Mouse (Mus musculus): ENCODE data around the gene Ankrd23. TPM values are rescaled to one million over a fixed set of nuclear protein-coding genes. Genes with fewer than 3 reads are reported as not detected.
A peak's percentile ranks its signal among the peaks of the same experiment; 100 is the strongest.

Ankrd23 gene
- polyA plus RNA-seq, 1 experiment from 2014 or later = 17.9 TPM

DNA sequence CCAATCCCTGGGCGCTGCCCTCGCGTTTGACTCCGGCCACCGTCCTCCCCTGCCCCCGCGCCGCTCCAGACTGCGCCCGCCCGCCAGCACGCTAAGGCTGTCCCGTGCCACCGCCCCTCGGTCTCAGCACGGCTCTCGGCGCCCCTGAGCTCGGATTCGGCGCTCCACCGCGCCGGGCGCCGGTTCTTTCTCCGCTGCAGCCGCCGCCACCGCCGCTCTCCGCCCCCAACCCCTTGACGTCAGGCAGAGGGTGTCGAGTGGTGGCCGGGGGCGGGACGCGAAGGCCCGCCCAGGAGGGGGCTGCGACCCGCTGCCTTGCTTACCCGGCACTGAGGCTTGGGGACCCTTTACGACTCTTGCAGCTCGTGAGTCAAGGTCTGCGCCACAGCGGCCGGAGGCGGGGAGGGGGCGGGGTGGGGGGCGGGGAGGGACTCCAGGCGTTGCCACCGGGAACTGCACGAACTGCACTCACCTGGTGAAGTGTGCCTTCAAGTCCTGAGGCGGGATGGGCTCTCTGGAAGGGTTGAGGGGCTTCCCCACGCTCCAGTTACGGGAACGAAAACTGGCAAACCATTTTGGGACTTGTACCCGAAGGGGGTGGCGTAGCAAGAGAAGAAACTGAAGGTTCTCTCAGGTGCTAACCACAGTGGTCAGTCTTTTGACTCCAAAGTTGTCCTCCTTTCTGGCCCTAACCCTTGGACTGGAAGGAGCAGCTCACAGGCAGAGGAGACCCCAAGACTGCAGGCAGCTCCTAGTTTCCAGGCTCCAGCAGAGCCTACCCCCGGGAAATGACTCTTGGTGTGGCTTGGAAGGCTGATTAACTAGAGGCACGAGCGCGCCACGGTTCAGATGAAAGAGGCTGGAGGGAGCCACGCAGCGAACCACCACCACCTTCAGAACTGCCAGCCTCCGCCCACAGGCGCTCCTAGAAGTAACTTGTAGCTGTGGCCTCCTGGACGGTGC lies 21.6 kb upstream of the Ankrd23 start, which contains the start of gene Sema4c:
Gene Sema4c, minus strand, starts transcription at position 319 of the 963 bp plus-strand sequence.
- Histone ChIP-seq H3K9ac (ENCODE audit: low read length) (peak within 1 kb of the TSS; percentile 93), H3K27ac (ENCODE audit: low read length) (peak within 1 kb of the TSS; percentile 100), H3K4me2 (ENCODE audit: low read depth, low read length) (peak within 1 kb of the TSS; percentile 93), H3K36me3 (ENCODE audit: control insufficient read depth, insufficient read depth, low read length) (peaks cover 10% of the 10 kb centered on the region), H3K9me3 (ENCODE audit: control insufficient read depth, low read length) (no peaks in the 10 kb centered on the region), H3K4me1 (replicated peaks; ENCODE audit: control insufficient read depth, insufficient read depth, low read length) (peaks cover 29% of the 10 kb centered on the region), H3K4me3 (ENCODE audit: low read length) (peak within 1 kb of the TSS; percentile 86), H3K27me3 (ENCODE audit: control insufficient read depth, insufficient read depth, low read depth, low read length) (no peaks in the 10 kb centered on the region)
- under 1% methylated on average over 68 of the region's 69 CpGs for WGBS
- ATAC-seq (ENCODE audit: low read depth) = peak; percentile 67

DNA sequence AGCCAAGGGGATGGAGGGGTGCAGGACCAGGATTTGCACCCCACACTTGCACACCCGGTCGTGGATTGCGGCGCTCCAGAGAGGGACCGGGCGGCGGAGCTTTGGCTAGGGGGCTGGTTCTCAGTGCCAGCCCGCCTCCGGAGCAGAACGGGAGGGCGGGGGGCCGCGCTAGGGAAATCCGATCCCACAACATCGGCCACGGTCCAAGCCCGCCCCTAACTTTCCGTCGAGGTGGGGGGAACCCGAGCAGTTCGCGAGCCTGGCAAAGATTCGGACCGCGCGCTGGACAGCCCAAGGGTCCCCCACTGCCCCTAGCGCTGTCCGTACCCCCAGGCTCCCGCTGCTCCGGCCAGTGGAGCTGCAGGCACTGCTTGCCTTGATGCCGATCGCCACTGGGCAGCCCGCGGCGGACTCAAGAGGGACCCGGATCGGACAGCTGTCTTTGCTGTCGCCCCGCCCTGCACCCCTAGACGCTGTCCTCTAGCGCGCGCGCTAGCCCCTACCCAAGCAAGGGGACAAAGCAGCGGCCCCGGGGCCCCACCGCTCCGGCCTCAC lies 20.9 kb upstream of the Ankrd23 start:
- whole genome bisulfite sequencing = under 1% methylated on average over 48 of the region's 48 CpGs
- Histone ChIP-seq H3K4me1 (replicated peaks; ENCODE audit: control insufficient read depth, insufficient read depth, low read length) (peaks cover 29% of the 10 kb centered on the region), H3K27ac (ENCODE audit: low read length) (peak overlapping the region; percentile 100)

DNA sequence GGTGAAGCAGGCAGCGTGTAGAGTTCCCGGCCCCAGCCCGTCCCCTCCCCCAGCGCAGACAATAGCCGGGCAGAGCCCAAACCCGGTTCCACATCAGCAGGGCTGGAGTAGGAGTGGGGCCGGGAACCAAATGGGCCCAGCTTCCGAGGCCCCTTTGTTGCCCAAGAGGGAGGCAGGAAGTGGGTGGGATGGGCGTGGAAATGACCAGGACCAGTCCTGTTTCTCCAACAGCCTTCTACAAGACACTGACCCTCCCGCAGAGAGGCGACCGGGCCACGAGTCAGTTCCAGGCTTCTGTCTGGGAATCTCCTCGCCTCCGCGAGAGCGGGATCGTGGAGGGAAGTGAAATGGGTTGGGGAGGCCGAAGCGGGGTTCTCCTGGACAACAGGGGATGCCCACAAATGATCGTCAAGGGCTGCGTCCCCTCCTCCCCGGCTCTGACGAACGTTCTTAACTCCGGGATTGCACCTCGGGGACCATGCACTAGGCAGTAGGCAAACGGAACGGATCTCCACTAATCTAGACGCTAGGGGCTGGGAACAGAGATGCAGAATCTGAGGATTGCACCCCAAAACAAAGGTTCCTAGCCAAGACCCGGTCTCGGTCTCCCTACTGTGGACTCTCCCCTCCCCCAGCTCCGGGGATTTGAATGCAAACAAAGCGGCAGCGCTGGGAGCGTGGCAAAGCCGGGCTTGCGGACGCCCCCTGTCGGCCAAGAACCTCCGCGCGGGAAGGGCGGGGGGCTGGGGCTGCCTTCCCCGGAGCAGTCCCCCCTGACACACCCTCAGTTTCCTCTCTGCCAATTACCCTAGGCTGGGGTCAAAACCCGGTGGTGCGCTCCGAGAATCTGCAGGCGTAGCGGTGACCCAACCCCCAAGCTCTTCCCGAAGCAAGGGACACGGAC lies 20.1 kb upstream of the Ankrd23 start:
- Histone ChIP-seq H3K27me3 (ENCODE audit: control insufficient read depth, insufficient read depth, low read depth, low read length) (no peaks in the 10 kb centered on the region), H3K27ac (ENCODE audit: low read length) (peak overlapping the region; percentile 100), H3K9ac (ENCODE audit: low read length) (peak overlapping the region; percentile 93), H3K4me1 (replicated peaks; ENCODE audit: control insufficient read depth, insufficient read depth, low read length) (peaks cover 29% of the 10 kb centered on the region), H3K4me3 (ENCODE audit: low read length) (peak overlapping the region; percentile 86), H3K36me3 (ENCODE audit: control insufficient read depth, insufficient read depth, low read length) (peaks cover 25% of the 10 kb centered on the region), H3K9me3 (ENCODE audit: control insufficient read depth, low read length) (no peaks in the 10 kb centered on the region), H3K4me2 (ENCODE audit: low read depth, low read length) (peak overlapping the region; percentile 93)
- under 1% methylated on average over 52 of the region's 52 CpGs for WGBS
- ATAC-seq (ENCODE audit: low read depth) = peak; percentile 79

More for the DNA sequence above, 20.9 kb upstream of the Ankrd23 start:
- peak overlapping the region; percentile 93 for H3K4me2 ChIP-seq (ENCODE audit: low read depth, low read length)
- peak; percentile 84 for ATAC-seq (ENCODE audit: low read depth)
- H3K36me3 ChIP-seq (ENCODE audit: control insufficient read depth, insufficient read depth, low read length) = peaks cover 18% of the 10 kb centered on the region
- H3K4me3 ChIP-seq (ENCODE audit: low read length) = peak overlapping the region; percentile 86
- H3K9me3 ChIP-seq (ENCODE audit: control insufficient read depth, low read length) = no peaks in the 10 kb centered on the region
- H3K9ac ChIP-seq (ENCODE audit: low read length) = peak overlapping the region; percentile 93
- H3K27me3 ChIP-seq (ENCODE audit: control insufficient read depth, insufficient read depth, low read depth, low read length) = no peaks in the 10 kb centered on the region

DNA sequence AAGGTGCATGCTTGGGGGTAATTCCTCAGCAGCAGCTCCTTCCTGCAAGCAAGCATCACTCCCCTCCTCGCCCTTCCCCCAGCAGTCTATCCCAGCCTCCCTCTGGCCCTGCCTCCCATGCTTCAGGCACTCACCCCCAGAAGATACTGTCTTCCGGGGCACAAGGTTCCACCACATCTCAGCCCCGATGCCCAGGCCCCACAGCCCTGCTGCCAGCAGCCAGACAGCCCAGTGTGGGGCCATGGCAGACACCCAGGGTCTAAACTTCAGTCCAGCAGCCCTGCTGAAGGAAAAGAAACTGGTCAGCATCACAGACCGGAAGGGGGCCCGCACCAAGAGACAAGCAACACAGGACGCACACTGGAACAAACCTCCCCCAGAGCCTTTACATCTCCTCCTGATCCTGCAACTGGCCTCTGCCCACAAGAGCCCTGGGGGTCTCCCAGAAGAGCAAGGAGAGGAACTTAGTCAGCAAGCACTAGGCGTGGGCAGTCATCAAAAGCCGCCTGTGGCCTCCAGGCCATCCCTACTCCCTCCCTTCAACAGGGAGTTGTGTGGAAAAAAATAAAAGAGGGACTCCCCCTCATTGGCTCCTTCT lies 19.2 kb upstream of the Ankrd23 start:
- H3K27me3 ChIP-seq (ENCODE audit: control insufficient read depth, insufficient read depth, low read depth, low read length) = no peaks in the 10 kb centered on the region
- peak overlapping the region; percentile 93 for H3K4me2 ChIP-seq (ENCODE audit: low read depth, low read length)
- WGBS = 1% methylated on average over 8 of the region's 8 CpGs
- no peaks in the 10 kb centered on the region for H3K9me3 ChIP-seq (ENCODE audit: control insufficient read depth, low read length)
- peak overlapping the region; percentile 93 for H3K9ac ChIP-seq (ENCODE audit: low read length)
- no peak for ATAC-seq (ENCODE audit: low read depth)
- H3K4me1 ChIP-seq (replicated peaks; ENCODE audit: control insufficient read depth, insufficient read depth, low read length) = peaks cover 29% of the 10 kb centered on the region
- H3K36me3 ChIP-seq (ENCODE audit: control insufficient read depth, insufficient read depth, low read length) = peaks cover 34% of the 10 kb centered on the region
- peak overlapping the region; percentile 100 for H3K27ac ChIP-seq (ENCODE audit: low read length)
- H3K4me3 ChIP-seq (ENCODE audit: low read length) = peak overlapping the region; percentile 86

DNA sequence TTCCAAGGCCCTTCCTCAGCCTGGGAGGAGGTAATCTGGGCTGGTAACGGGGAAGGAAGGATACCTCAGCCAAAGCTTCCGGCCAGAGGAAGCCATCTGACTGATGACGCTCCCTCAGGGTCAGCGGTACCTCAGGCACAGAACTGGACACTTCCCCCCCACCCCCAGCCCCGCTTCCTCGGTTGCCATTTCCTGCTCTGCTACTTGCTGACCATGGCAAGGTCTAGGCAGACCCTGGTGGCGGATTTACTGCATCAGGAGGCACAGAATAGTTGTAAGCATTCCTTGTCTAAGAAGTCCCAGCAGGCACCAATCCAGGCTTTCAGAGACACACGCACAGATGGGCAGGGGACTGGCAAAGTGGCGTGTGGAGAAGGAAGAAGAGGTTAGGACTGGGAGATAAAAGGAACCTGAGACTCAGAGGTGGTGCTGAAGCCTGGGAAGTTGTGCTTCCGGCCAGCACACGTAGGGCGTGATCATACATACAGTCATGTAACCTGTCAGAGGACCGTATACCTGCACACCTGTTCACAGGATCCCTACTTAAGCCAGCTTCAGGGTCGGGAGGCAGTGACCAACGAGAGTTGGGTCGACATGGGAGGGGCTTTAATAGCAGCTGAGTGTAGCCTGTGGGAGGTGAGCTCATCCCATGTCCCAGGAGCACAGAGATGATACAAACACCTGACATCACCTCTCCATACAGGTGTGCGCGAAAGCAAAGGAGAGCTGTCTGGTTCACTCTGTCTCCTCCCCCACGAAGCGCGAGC lies 18.1 kb upstream of the Ankrd23 start:
- H3K4me3 ChIP-seq (ENCODE audit: low read length) = peak overlapping the region; percentile 86
- peak overlapping the region; percentile 93 for H3K4me2 ChIP-seq (ENCODE audit: low read depth, low read length)
- ATAC-seq (ENCODE audit: low read depth) = no peak
- no peaks in the 10 kb centered on the region for H3K9me3 ChIP-seq (ENCODE audit: control insufficient read depth, low read length)
- peak overlapping the region; percentile 17 for H3K9ac ChIP-seq (ENCODE audit: low read length)
- H3K36me3 ChIP-seq (ENCODE audit: control insufficient read depth, insufficient read depth, low read length) = peaks cover 45% of the 10 kb centered on the region
- H3K27ac ChIP-seq (ENCODE audit: low read length) = peak overlapping the region; percentile 100
- 59% methylated on average over 21 of the region's 21 CpGs for WGBS
- H3K27me3 ChIP-seq (ENCODE audit: control insufficient read depth, insufficient read depth, low read depth, low read length) = no peaks in the 10 kb centered on the region
- H3K4me1 ChIP-seq (replicated peaks; ENCODE audit: control insufficient read depth, insufficient read depth, low read length) = peaks cover 29% of the 10 kb centered on the region

DNA sequence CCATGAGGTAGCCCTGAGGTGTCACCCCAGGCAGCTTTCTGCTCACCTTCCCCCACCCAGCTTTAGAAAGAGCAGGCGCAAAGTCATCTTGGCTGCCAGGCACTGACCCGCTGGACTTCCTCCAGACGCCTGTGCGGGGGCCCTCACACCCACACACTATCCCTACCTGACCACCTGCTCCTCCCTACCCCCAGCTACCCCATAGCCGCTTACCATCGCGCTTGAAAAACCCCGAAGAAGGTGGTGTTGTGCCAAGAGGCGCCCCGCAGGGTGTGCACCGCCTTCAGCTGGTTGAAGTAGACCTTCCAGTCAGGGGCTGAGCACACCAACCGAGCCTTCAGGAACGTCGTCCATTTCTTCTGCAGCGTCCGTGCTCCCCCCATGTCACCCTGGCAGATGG lies 15.8 kb upstream of the Ankrd23 start:
- 82% methylated on average over 16 of the region's 16 CpGs for WGBS
- Histone ChIP-seq H3K27ac (ENCODE audit: low read length) (no peak overlapping the region), H3K9ac (ENCODE audit: low read length) (no peak overlapping the region), H3K4me3 (ENCODE audit: low read length) (no peak overlapping the region), H3K27me3 (ENCODE audit: control insufficient read depth, insufficient read depth, low read depth, low read length) (no peaks in the 10 kb centered on the region), H3K9me3 (ENCODE audit: control insufficient read depth, low read length) (no peaks in the 10 kb centered on the region), H3K36me3 (ENCODE audit: control insufficient read depth, insufficient read depth, low read length) (peaks cover 53% of the 10 kb centered on the region), H3K4me2 (ENCODE audit: low read depth, low read length) (no peak overlapping the region), H3K4me1 (replicated peaks; ENCODE audit: control insufficient read depth, insufficient read depth, low read length) (peaks cover 38% of the 10 kb centered on the region)
- ATAC-seq (ENCODE audit: low read depth) = no peak

DNA sequence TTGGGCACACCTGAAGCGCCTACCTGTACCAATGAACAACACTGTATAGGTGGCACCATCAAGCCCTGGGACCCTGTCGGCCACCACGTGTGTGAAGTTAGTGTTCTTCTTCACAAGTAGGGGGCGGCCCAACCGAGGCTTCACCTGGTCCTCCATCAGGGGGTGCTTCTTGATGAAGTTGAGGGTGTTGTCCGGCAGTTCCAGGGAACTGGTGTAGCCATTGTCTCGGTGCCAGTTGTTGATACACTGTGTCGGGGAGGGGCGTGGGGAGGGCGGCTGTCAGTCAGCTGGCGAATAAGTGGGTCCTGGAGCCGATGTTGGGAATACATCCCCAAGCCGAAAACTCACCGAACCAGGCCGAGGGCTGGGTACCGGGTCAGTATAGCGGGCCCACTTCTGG lies 15.2 kb upstream of the Ankrd23 start:
- no peak overlapping the region for H3K9ac ChIP-seq (ENCODE audit: low read length)
- no peaks in the 10 kb centered on the region for H3K27me3 ChIP-seq (ENCODE audit: control insufficient read depth, insufficient read depth, low read depth, low read length)
- ATAC-seq (ENCODE audit: low read depth) = no peak
- no peak overlapping the region for H3K27ac ChIP-seq (ENCODE audit: low read length)
- H3K4me3 ChIP-seq (ENCODE audit: low read length) = no peak overlapping the region
- H3K36me3 ChIP-seq (ENCODE audit: control insufficient read depth, insufficient read depth, low read length) = peaks cover 53% of the 10 kb centered on the region
- 82% methylated on average over 17 of the region's 17 CpGs for WGBS
- no peak overlapping the region for H3K4me2 ChIP-seq (ENCODE audit: low read depth, low read length)
- H3K4me1 ChIP-seq (replicated peaks; ENCODE audit: control insufficient read depth, insufficient read depth, low read length) = peaks cover 41% of the 10 kb centered on the region
- no peaks in the 10 kb centered on the region for H3K9me3 ChIP-seq (ENCODE audit: control insufficient read depth, low read length)

All from lung, embryonic 16.5 days (tissue).